Mouse (Mus musculus) embryonic facial prominence, embryonic 14.5 days (tissue): Measurements from ENCODE around the gene Abcg5. TPM values are rescaled to one million over a fixed set of nuclear protein-coding genes. Genes with fewer than 3 reads are reported as not detected.
A peak's percentile ranks its signal among the peaks of the same experiment; 100 is the strongest.

ENCODE experiments used
- ATAC-seq: fragments of 200-750 bp; cut with Nextera tagmentation; 2 replicates; pipeline ENCODE4 v1.8.0; 2017; ENCODE audit warnings: low read depth, moderate number of reproducible peaks, moderate TSS enrichment
- DNase-seq: peaks from one replicate; pipeline ENCODE4 v3.0.0-alpha.2; 2015; ENCODE audit warnings: low spot score
- H3K27ac ChIP-seq: fragments of 300-500 bp; sonication (generic); replicated peaks from 2 replicates; pipeline ENCODE4 v1.5.1; 2014; ENCODE audit warnings: low read depth, mild to moderate bottlenecking, low read length, moderate library complexity
- H3K27me3 ChIP-seq: fragments of 300-500 bp; sonication (generic); replicated peaks from 2 replicates; pipeline ENCODE4 v1.6.1; 2014; ENCODE audit warnings: low read length; ENCODE audit not compliant: control insufficient read depth, insufficient read depth
- H3K36me3 ChIP-seq: fragments of 300-500 bp; sonication (generic); 2 replicates; pipeline ENCODE4 v1.6.1; 2014; ENCODE audit warnings: low read length, mixed read lengths; ENCODE audit not compliant: control insufficient read depth, insufficient read depth
- H3K4me1 ChIP-seq: fragments of 300-500 bp; sonication (generic); 2 replicates; pipeline ENCODE4 v1.6.1; 2014; ENCODE audit warnings: antibody characterized with exemption, low read length; ENCODE audit not compliant: control insufficient read depth, insufficient read depth
- H3K4me2 ChIP-seq: fragments of 300-500 bp; sonication (generic); 2 replicates; pipeline ENCODE4 v1.6.1; 2014; ENCODE audit warnings: low read depth, mild to moderate bottlenecking, low read length, moderate library complexity, mixed read lengths
- H3K4me3 ChIP-seq: fragments of 300-500 bp; sonication (generic); 2 replicates; pipeline ENCODE4 v1.5.1; 2014; ENCODE audit warnings: low read depth, mild to moderate bottlenecking, low read length
- H3K9ac ChIP-seq: fragments of 300-500 bp; sonication (generic); 2 replicates; pipeline ENCODE4 v1.6.1; 2014; ENCODE audit warnings: low read depth, mild to moderate bottlenecking, low read length, moderate library complexity, mixed read lengths
- H3K9me3 ChIP-seq: fragments of 300-500 bp; sonication (generic); 2 replicates; pipeline ENCODE4 v1.6.1; 2016; ENCODE audit warnings: low read length; ENCODE audit not compliant: control insufficient read depth
- WGBS: fragments of 180-500 bp; shearing (Covaris S2); extraction: QIAGEN DNeasy Blood & Tissue Kit; methylation state at CpG from one replicate; pipeline ENCODE4 v1.1.7; 2014; 5-methylcytosine and 5-hydroxymethylcytosine counted together
- polyA plus RNA-seq: library from polyadenylated mRNA; unstranded; fragments of >200 nt; fragmentation: Nextera tagmentation; extraction: Ambion mirVana; gene quantifications from 2 replicates; pipeline ENCODE4 v1.2.1, GENCODE M21; 2014

The Abcg5 gene
- polyA plus RNA-seq, 1 experiment from 2014 or later, result 1.4 TPM

- H3K9me3 ChIP-seq, result no peaks in the 10 kb centered on the region
- H3K9ac ChIP-seq, result no peak overlapping the region
- H3K27me3 ChIP-seq, result no peaks in the 10 kb centered on the region
- ATAC-seq (no peak), DNase-seq (peak; percentile 54)
- H3K4me1 ChIP-seq, result no peaks in the 10 kb centered on the region
- H3K4me2 ChIP-seq, result no peak overlapping the region
- WGBS, result 56% methylated on average over 8 of the region's 8 CpGs
- no peak overlapping the region for H3K4me3 ChIP-seq
- 0 out of 2 replicates have a peak, but pooled peaks cover 4% of the 10 kb centered on the region for H3K36me3 ChIP-seq
- H3K27ac ChIP-seq, result no peak overlapping the region
Observed at GRCm38 (mm10) chr17:84636328-84636727, 46.5 kb downstream of the Abcg5 start.

GRCm38 (mm10) chr17:84633443-84633842 is 49.4 kb downstream of the Abcg5 start:
- Histone ChIP-seq H3K4me3 (no peak overlapping the region), H3K4me2 (no peak overlapping the region), H3K27ac (no peak overlapping the region), H3K27me3 (no peaks in the 10 kb centered on the region), H3K9ac (no peak overlapping the region), H3K9me3 (no peaks in the 10 kb centered on the region), H3K4me1 (no peaks in the 10 kb centered on the region), H3K36me3 (no peaks in the 10 kb centered on the region)
- DNase-seq (no peak), ATAC-seq (no peak)
- 70% methylated on average over 13 of the region's 13 CpGs for WGBS

GRCm38 (mm10) chr17:84631836-84632235 is 51.0 kb downstream of the Abcg5 start:
- no peaks in the 10 kb centered on the region for H3K36me3 ChIP-seq
- no peak overlapping the region for H3K4me2 ChIP-seq
- H3K9me3 ChIP-seq, result no peaks in the 10 kb centered on the region
- ATAC-seq, result no peak
- H3K27ac ChIP-seq, result no peak overlapping the region
- H3K9ac ChIP-seq, result no peak overlapping the region
- no peaks in the 10 kb centered on the region for H3K27me3 ChIP-seq
- no peak overlapping the region for H3K4me3 ChIP-seq
- DNase-seq, result no peak
- H3K4me1 ChIP-seq, result peaks cover 6% of the 10 kb centered on the region; the same call in 1 of the 2 replicates
- whole genome bisulfite sequencing, result 88% methylated on average over 6 of the region's 6 CpGs

GRCm38 (mm10) chr17:84628611-84629010 is 54.2 kb downstream of the Abcg5 start:
- Histone ChIP-seq H3K4me1 (peaks cover 6% of the 10 kb centered on the region; the same call in 1 of the 2 replicates), H3K4me2 (no peak overlapping the region)
- 66% methylated on average over 9 of the region's 9 CpGs for WGBS

GRCm38 (mm10) chr17:84627721-84628120 is 55.1 kb downstream of the Abcg5 start:
- H3K27ac ChIP-seq, result no peak overlapping the region; the same call in 1 of the 2 replicates
- peak overlapping the region; percentile 74 for H3K4me2 ChIP-seq
- no peaks in the 10 kb centered on the region for H3K9me3 ChIP-seq
- DNase-seq (no peak), ATAC-seq (no peak)
- 75% methylated on average over 10 of the region's 10 CpGs for WGBS
- no peaks in the 10 kb centered on the region for H3K27me3 ChIP-seq
- no peak overlapping the region for H3K4me3 ChIP-seq
- H3K36me3 ChIP-seq, result no peaks in the 10 kb centered on the region
- no peak overlapping the region for H3K9ac ChIP-seq
- peaks cover 9% of the 10 kb centered on the region; the same call in 1 of the 2 replicates for H3K4me1 ChIP-seq

More at GRCm38 (mm10) chr17:84628611-84629010, 54.2 kb downstream of the Abcg5 start:
- H3K9me3 ChIP-seq, result no peaks in the 10 kb centered on the region
- DNase-seq (no peak), ATAC-seq (no peak)
- H3K36me3 ChIP-seq, result no peaks in the 10 kb centered on the region
- H3K27me3 ChIP-seq, result no peaks in the 10 kb centered on the region
- no peak overlapping the region for H3K4me3 ChIP-seq
- H3K9ac ChIP-seq, result no peak overlapping the region
- H3K27ac ChIP-seq, result no peak overlapping the region

- ATAC-seq, result peak; percentile 42
Observed at GRCm38 (mm10) chr17:84626857-84627305, 55.9 kb downstream of the Abcg5 start.

GRCm38 (mm10) chr17:84626276-84626856 is 56.4 kb downstream of the Abcg5 start, which contains the start of gene Dync2li1:
Gene Dync2li1, plus strand, starts transcription at chr17:84626496.
- Histone ChIP-seq H3K36me3 (no peaks in the 10 kb centered on the region), H3K4me3 (peak within 1 kb of the TSS; percentile 64), H3K9ac (peak within 1 kb of the TSS; percentile 68), H3K27me3 (no peaks in the 10 kb centered on the region), H3K4me2 (peak within 1 kb of the TSS; percentile 74), H3K9me3 (no peaks in the 10 kb centered on the region), H3K27ac (peak within 1 kb of the TSS; percentile 78), H3K4me1 (peaks cover 9% of the 10 kb centered on the region; the same call in 1 of the 2 replicates)
- WGBS, result under 1% methylated on average over 22 of the region's 25 CpGs
- peak; percentile 99 for DNase-seq
- peak; percentile 98 for ATAC-seq

More at GRCm38 (mm10) chr17:84626857-84627305, 55.9 kb downstream of the Abcg5 start:
- H3K4me3 ChIP-seq, result peak overlapping the region; percentile 64
- H3K4me1 ChIP-seq, result peaks cover 9% of the 10 kb centered on the region; the same call in 1 of the 2 replicates
- peak overlapping the region; percentile 68 for H3K9ac ChIP-seq
- H3K4me2 ChIP-seq, result peak overlapping the region; percentile 74
- H3K36me3 ChIP-seq, result no peaks in the 10 kb centered on the region
- no peaks in the 10 kb centered on the region for H3K9me3 ChIP-seq
- no peaks in the 10 kb centered on the region for H3K27me3 ChIP-seq
- 18% methylated on average over 9 of the region's 9 CpGs for WGBS
- peak; percentile 61 for DNase-seq
- H3K27ac ChIP-seq, result peak overlapping the region; percentile 78; the same call in 1 of the 2 replicates

- Histone ChIP-seq H3K27me3 (no peaks in the 10 kb centered on the region), H3K4me1 (peaks cover 9% of the 10 kb centered on the region; the same call in 1 of the 2 replicates), H3K4me2 (no peak overlapping the region), H3K36me3 (0 out of 2 replicates have a peak, but pooled peaks cover 15% of the 10 kb centered on the region), H3K27ac (peak overlapping the region; percentile 74), H3K9me3 (no peaks in the 10 kb centered on the region), H3K9ac (no peak overlapping the region), H3K4me3 (no peak overlapping the region)
- WGBS, result 23% methylated on average over 2 of the region's 2 CpGs
- ATAC-seq (peak; percentile 37; the same call in 1 of the 2 replicates), DNase-seq (peak; percentile 91)
Observed at GRCm38 (mm10) chr17:84622873-84623272, 59.9 kb downstream of the Abcg5 start.
